Mouse (Mus musculus): ENCODE results near the gene Fcgr1.

- no peak for TF ChIP-seq MAX (IDR thresholded peaks at IDR 0.05; ENCODE audit: low read depth)
- no peak for TF ChIP-seq REST (IDR thresholded peaks at IDR 0.05; ENCODE audit: insufficient read depth, insufficient read length)
- no peak for TF ChIP-seq CEBPB (IDR thresholded peaks at IDR 0.05; ENCODE audit: insufficient read depth, poor library complexity, severe bottlenecking)
- no peak for TF ChIP-seq POLR2A (IDR thresholded peaks at IDR 0.05; ENCODE audit: insufficient read length, low read depth)
- no peak for TF ChIP-seq USF1 (IDR thresholded peaks at IDR 0.05; ENCODE audit: low read depth)
These were observed 39.0 kb upstream of the Fcgr1 start for GRCm38 (mm10) chr3:96332631-96333395.
